Mouse (Mus musculus) bone marrow, adult 2 months (tissue): ENCODE data around the gene Cdkn1a. TPM values are rescaled to one million over a fixed set of nuclear protein-coding genes. Genes with fewer than 3 reads are reported as not detected.

Source experiments
- H3K27ac ChIP-seq: fragments of 200-500 bp; 2 replicates; pipeline ENCODE4 v1.5.1; 2012; ENCODE audit warnings: low read depth, mild to moderate bottlenecking, control low read depth, inconsistent platforms, low read length; ENCODE audit not compliant: control insufficient read depth, poor library complexity, insufficient read depth
- H3K4me1 ChIP-seq: fragments of 200-500 bp; 2 replicates; pipeline ENCODE4 v1.6.1; 2011; ENCODE audit warnings: low read length; ENCODE audit not compliant: control insufficient read depth, insufficient read depth
- H3K4me3 ChIP-seq: fragments of 200-500 bp; replicated peaks from 2 replicates; pipeline ENCODE3; 2011; ENCODE audit warnings: mild to moderate bottlenecking, low read depth, low read length, control low read depth; ENCODE audit not compliant: control insufficient read depth
- CTCF ChIP-seq: fragments of 200-500 bp; IDR thresholded peaks from 2 replicates; pipeline ENCODE4 v1.5.1; 2011; ENCODE audit warnings: low read length, control low read depth; ENCODE audit not compliant: control insufficient read depth, insufficient read depth
- POLR2A ChIP-seq: fragments of 200-500 bp; IDR thresholded peaks from 2 replicates; pipeline ENCODE4 v1.6.1; 2011; ENCODE audit warnings: low read depth, mild to moderate bottlenecking, control low read depth, low read length, borderline replicate concordance; ENCODE audit not compliant: control insufficient read depth
- WGBS: fragments of 180-500 bp; shearing (Covaris S2); methylation state at CpG from one replicate; pipeline ENCODE4 v1.1.7; 2018; 5-methylcytosine and 5-hydroxymethylcytosine counted together
- polyA plus RNA-seq: library from polyadenylated mRNA; stranded (reverse); fragments of >200 nt; gene quantifications from 2 replicates; pipeline ENCODE4 v1.2.4, GENCODE M21; 2011; ENCODE audit warnings: low replicate concordance; ENCODE audit not compliant: missing spikeins, insufficient read depth, insufficient read length

Cdkn1a gene
- polyA plus RNA-seq, 1 experiment, result 27.7 TPM

DNA sequence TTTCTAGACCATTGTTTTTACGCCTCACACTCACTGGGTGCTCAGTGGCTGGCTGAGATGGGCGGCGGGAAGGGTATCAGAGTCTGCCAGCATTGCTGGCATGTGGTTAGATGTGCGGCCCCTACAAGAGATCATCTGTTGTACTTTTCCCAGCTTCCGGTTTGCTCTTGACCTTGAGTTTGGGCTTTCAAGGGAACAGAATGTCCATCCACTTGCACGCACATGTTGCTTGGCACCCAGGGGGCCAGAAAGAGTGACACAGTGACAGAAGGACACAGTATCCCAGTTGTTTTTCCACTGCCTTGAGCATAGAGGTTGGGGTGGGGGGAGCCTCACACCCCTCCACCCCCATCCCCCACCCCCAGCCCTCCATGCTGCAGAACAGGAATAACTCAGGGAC is 57.0 kb downstream of the Cdkn1a start:
- H3K27ac ChIP-seq, result no peak overlapping the region
- 76% methylated on average over 6 of the region's 6 CpGs for WGBS
- peaks cover 5% of the 10 kb centered on the region for H3K4me1 ChIP-seq
- TF ChIP-seq CTCF (no peak), POLR2A (no peak)
- no peak overlapping the region for H3K4me3 ChIP-seq

DNA sequence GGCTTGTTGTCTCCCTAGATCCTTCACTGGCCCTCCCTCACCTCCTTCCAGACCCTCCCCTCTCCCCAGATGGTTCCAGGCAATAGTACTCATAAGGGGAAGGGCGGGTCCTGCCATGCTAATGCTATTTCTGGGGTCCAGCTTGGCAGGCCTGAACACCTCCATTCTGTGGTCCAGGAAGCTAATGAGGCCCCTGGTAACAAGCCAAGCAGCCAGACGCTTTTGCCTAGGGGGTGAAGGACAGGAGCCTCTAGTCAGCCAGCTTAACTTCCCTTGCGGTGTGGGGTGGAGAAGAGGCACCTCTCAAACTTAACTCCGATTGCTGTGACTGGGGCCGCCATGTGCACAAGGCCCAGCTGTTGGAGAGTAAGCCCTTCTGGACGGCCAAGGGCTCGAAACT is 59.0 kb downstream of the Cdkn1a start:
- WGBS, result 42% methylated on average over 7 of the region's 7 CpGs
- H3K4me3 ChIP-seq, result no peak overlapping the region
- peaks cover 5% of the 10 kb centered on the region for H3K4me1 ChIP-seq
- TF ChIP-seq CTCF (no peak), POLR2A (no peak)
- no peak overlapping the region for H3K27ac ChIP-seq

Other genes starting within 250 kb of the Cdkn1a start
- gene Pnpla1, start 232.6 kb upstream of the Cdkn1a start, polyA plus RNA-seq, result 0.67 TPM in 1 of 2 replicates, not detected in the other
- 0.29 TPM in 1 of 2 replicates, not detected in the other for gene 4930539E08Rik, start 175.7 kb upstream of the Cdkn1a start, polyA plus RNA-seq
- gene Pxt1, start 147.1 kb upstream of the Cdkn1a start, polyA plus RNA-seq, result 1.3 TPM in 1 of 2 replicates, not detected in the other
- 50.2 and 81.5 TPM in 2 replicates for gene Kctd20, start 139.0 kb upstream of the Cdkn1a start, polyA plus RNA-seq
- 139 and 214 TPM in 2 replicates for gene Stk38, start 83.0 kb upstream of the Cdkn1a start, polyA plus RNA-seq
- 212 and 214 TPM in 2 replicates for gene Srsf3, start 58.3 kb upstream of the Cdkn1a start, polyA plus RNA-seq
- gene Rab44, start 23.2 kb downstream of the Cdkn1a start, polyA plus RNA-seq, result 217 and 514 TPM in 2 replicates
- gene Cpne5, start 147.2 kb downstream of the Cdkn1a start, polyA plus RNA-seq, result 0.50 and 0.92 TPM in 2 replicates
- gene Ppil1, start 173.2 kb downstream of the Cdkn1a start, polyA plus RNA-seq, result 36.2 and 51.6 TPM in 2 replicates
- gene BC004004, start 177.8 kb downstream of the Cdkn1a start, polyA plus RNA-seq, result 35.1 and 81.6 TPM in 2 replicates
- gene Pi16, start 226.7 kb downstream of the Cdkn1a start, polyA plus RNA-seq, result 71.5 and 171 TPM in 2 replicates